Mouse (Mus musculus) lung, adult 2 months (tissue): Measurements from ENCODE around the gene Gpr179.

Source experiments
- CTCF ChIP-seq: fragments of 200-500 bp; IDR thresholded peaks from 2 replicates; pipeline ENCODE4 v1.5.1; 2011; ENCODE audit warnings: mild to moderate bottlenecking, low read length, control low read depth; ENCODE audit not compliant: insufficient read depth
- POLR2A ChIP-seq: fragments of 200-500 bp; IDR thresholded peaks from 2 replicates; pipeline ENCODE4 v1.6.1; 2011; ENCODE audit warnings: low read depth, mild to moderate bottlenecking, control low read depth, low read length, borderline replicate concordance; ENCODE audit errors: extremely low read depth

- TF ChIP-seq POLR2A (no peak), CTCF (no peak)
Measured at GRCm38 (mm10) chr11:97314751-97315503, 37.0 kb downstream of the Gpr179 start.
